Mouse (Mus musculus): ENCODE results near the gene Cenpi.

Cenpi gene

DNA sequence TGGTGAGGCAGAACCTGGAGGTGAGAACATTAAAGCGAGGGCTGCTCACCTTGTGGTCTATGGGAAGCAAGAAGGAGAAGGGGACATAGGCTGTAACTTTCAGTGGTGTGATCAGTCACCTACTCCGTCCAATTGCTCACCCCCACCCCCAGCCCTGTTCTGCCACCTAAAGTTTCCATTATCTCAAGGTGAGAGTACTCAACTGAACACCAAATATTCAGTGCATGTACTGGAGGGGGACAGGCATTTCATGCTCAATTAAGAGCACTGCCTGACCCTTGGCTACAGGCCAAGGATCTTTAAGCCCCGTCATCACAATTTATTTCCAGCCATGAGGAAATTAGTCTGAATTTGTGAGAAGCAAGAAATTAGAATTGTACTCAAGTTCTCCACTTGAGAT is 58.7 kb downstream of the Cenpi start:
- no peak for DNase-seq

DNA sequence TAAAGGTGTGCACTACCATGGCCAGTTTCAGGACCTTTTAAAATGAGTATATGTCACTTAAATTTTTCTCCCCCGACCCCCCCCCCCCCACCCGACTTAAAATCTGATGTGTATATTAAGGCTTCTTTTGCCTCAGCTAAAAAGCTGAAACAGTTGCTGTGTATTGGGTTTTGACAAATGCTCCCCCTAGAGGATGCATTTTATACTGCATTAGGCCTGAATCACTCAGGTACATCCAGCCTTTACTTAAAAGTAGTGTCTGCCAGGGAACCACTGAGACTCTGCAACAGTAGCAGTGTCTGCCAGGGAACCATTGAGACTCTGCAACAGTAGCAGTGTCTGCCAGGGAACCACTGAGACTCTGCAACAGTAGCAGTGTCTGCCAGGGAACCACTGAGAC is 63.4 kb downstream of the Cenpi start:
- DNase-seq = no peak

DNA sequence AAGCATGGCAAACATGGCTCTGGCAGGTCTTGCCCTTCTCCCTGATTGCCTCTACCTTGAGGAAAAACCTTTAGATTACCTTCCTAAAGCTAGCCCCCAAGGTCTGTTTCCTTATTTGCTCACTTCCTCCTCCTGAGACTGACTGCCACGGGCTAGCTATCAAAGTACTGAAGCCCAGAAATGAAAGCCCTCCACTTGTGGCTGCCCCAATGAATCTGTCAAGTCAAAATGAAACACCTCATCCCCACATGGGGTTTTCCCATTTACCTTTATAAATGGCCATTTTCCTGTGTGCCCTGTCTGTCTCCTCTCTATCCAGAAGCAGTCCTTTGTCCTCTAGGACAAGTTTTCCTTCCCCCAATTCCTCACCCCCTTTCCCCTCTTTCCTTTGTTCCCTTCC is 66.3 kb downstream of the Cenpi start:
- no peak for DNase-seq

DNA sequence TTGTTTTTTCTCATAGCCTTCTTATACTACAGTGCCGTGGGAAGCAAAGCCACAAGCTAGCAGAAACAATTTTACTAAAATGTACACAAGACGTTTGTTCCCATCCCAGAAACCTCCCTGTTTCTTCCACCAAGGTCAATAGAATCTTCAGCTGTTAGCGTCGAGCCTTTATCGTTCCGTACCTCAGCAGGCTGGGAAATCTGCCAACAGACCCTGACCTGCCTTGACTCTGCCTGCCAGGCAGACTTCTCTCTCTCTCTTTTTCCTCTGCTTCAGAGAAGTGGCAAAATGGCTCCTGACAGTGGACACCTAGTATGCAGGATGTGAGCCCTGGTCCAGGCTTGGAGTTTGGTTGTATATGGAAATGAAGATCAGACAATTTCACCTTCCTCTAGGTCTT is 77.0 kb downstream of the Cenpi start:
- DNase-seq = no peak

DNA sequence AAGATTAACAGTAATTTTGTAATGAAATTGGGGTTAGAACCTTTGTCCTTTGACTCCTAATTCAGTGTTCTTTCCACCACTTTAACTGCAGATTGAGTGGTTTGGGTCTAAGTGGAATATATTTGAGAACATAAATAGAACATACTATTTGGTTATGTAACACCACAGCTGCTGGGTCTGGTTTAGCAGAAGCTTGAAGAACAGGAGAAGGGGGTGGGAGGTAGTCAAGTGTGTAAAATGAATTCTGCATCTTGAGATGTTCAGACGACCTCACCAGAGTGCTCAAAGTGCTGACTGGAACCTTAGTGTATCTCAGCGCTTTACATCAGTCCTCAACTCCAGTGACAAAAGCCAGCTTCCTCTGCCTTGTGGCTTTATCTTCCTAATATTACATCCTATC is 91.1 kb downstream of the Cenpi start:
- DNase-seq = no peak

DNA sequence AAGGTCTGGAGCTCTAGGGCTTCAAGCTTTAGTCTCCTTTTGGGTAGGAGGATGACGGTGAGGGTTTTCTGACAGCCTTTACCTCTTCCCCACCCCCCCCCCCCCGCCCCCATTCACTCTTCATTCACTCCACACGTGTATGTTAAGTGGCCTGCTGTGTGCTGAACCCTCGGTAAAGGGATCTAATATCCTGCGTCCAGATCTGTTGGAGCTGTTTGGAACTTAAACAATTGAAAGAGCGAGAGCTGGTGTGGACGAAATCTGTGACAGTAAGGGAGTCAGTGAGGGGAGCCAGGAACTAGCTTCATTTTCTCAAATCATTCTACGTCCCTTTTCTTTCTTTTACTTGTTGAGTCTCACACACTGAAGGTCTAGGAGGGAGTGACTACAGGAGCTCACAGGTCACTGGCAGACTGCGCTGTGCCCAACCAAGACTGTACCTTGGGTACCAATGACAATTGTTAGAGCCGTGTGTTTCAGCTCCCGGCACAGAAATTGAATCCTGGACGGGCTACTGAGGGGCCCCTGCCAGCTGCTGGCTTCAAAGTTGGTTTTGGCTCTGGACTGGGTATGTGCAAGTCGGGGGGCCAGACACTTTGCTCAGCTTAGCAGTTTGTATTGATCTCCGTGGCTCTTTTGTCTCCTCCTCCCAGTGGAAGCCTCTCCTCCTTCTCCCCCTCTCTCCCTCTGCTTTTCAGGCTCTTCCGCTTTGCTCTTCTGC is 96.1 kb downstream of the Cenpi start, which contains the start of gene Drp2:
Drp2 (plus strand) TSS at position 689 of the 721 bp plus-strand sequence.
- no peak for DNase-seq

DNA sequence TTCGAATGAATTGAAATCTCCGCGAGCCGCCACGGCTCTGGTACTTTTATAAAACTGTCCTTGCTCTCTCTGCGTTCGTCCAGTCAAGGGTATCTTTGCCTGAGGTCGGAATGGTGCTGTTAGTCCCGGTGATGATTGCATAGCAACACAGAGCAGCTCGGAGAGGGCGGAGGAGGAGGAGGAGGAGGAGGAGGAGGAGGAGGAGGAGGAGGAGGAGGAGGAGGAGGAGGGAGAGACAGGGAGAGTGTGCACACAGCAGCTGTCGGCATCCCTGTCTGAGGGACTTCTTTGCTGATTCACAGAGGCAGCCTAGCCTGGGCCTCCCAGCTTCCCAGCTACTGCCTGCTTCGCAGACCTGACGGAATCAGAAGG is 96.7 kb downstream of the Cenpi start:
- no peak for DNase-seq

DNA sequence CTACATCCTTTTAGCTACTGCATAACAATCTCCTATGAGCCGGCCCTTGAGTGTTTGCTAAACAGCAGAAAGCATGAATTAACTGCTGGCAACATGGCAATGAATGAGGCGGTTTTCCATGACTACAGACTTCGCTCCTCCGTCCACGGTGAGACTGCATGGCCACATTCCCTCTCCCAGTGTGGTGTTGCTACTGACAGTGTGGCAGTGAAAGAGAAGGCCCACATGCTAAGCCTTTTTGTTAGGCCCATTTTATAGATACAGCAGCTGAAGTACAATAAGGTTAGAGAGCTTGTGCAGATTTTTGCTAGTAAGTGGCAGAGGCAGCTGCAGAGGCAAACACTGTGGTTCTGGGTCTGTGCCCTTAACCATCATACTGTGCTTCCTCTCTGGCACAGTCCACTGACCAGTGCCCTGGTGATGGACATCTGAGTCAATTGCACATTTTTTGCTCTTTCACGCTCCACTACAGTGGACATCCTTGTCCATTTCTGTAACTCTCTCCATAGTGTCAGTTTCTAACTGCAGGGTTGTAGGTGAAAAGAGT is 101.5 kb downstream of the Cenpi start:
- no peak for DNase-seq

DNA sequence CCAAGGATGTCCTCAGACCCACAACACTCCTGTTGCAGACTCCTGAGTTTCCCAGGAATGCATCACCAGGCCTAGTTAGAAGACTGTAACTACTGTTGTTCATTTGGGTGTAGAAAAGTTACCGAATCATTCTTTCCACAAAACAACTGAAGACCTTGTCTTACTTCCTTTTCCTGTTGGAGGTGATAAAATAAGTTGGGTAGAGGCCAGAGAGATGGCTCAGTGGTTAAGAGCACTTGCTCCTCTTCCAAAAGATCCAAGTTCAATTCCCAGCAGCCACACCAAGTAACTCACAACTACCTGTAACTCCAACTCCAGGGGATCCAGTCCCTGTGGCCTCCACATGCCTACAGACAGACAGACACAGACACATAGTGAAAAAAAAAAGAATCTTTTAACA is 104.2 kb downstream of the Cenpi start:
- no peak for DNase-seq

Data from cerebellum, adult 11-12 months (tissue).